Mouse (Mus musculus): ENCODE data around the gene Zfp972. TPM values are rescaled to one million over a fixed set of nuclear protein-coding genes. Genes with fewer than 3 reads are reported as not detected.

Zfp972 gene
- polyA plus RNA-seq, 1 experiment from 2014 or later = 1.2 TPM

Other genes with a start within 250 kb of the Zfp972 start
- 6.3 and 7.9 TPM in 2 replicates for gene Gm14322, start 166.3 kb downstream of the Zfp972 start, polyA plus RNA-seq (2015; fragmentation: Nextera tagmentation; extraction: Ambion mirVana)
- gene Gm14325, start 85.3 kb downstream of the Zfp972 start, polyA plus RNA-seq (2015; fragmentation: Nextera tagmentation; extraction: Ambion mirVana) = 35.3 and 35.5 TPM in 2 replicates
- gene Gm14327, start 28.5 kb downstream of the Zfp972 start, polyA plus RNA-seq (2015; fragmentation: Nextera tagmentation; extraction: Ambion mirVana) = 4.3 and 6.1 TPM in 2 replicates
- gene Gm14326, start 31.7 kb upstream of the Zfp972 start, polyA plus RNA-seq (2015; fragmentation: Nextera tagmentation; extraction: Ambion mirVana) = 22.7 and 25.4 TPM in 2 replicates
- 12.0 and 13.4 TPM in 2 replicates for gene Zfp971, start 97.7 kb upstream of the Zfp972 start, polyA plus RNA-seq (2015; fragmentation: Nextera tagmentation; extraction: Ambion mirVana)
- gene Zfp931, start 152.9 kb upstream of the Zfp972 start, polyA plus RNA-seq (2015; fragmentation: Nextera tagmentation; extraction: Ambion mirVana) = 16.7 and 16.9 TPM in 2 replicates
- 0.39 and 0.55 TPM in 2 replicates for gene Phactr3, start 193.4 kb upstream of the Zfp972 start, polyA plus RNA-seq (2015; fragmentation: Nextera tagmentation; extraction: Ambion mirVana)